Mouse (Mus musculus): Measurements from ENCODE around the gene Hexim2.

DNA sequence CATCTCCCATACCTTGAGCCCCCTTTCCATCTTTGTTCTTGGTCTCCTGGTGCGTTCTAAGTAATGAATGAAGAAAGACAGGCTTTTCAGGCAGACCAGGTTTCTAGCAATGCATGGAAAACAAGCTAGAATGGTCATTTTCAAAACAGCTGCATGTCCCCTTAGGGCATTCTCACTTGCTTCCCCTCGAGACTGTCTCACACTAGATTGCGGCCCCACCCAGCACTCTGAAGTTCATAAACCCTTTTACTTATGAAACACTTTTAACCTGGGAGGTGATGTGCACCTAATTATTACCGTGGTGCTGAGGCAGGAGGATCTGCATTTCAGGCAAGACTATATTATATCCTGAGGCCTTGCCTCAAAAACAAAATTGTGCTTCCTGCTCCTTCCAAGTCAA lies 18.5 kb upstream of the Hexim2 start:
- 0 out of 2 replicates have a peak, but pooled peaks have one; percentile 19 for TF ChIP-seq POLR2A (IDR thresholded peaks at IDR 0.05; ENCODE audit: low read depth, low read length)
- TF ChIP-seq CTCF (IDR thresholded peaks at IDR 0.05; ENCODE audit: borderline replicate concordance, insufficient read depth, low read length) = no peak
